Mouse (Mus musculus) left cerebral cortex, adult 2 months (tissue): ENCODE measurements around the gene Atp1a3. TPM values are rescaled to one million over a fixed set of nuclear protein-coding genes. Genes with fewer than 3 reads are reported as not detected.

ENCODE experiments used
- DNase-seq, 2 experiments: peaks; one replicate each; pipeline ENCODE4 v3.0.0; 2021 to 2022; ENCODE audit warnings: low spot score in 2 of 2, mixed read lengths in 1 of 2; ENCODE audit errors: extremely low spot score in 1 of 2
- H3K27ac ChIP-seq: fragments of 200-600 bp; 2 replicates; pipeline ENCODE4 v1.8.1; 2022
- H3K4me3 ChIP-seq: fragments of 200-600 bp; 2 replicates; pipeline ENCODE4 v1.8.1; 2022
- CTCF ChIP-seq: fragments of 200-600 bp; IDR thresholded peaks from 2 replicates; pipeline ENCODE4 v1.8.1; 2022; ENCODE audit warnings: antibody characterized with exemption, mild to moderate bottlenecking, moderate library complexity
- intact Hi-C: fragments of 180-260 bp; cut with DNase I; formaldehyde crosslinking; loops from one replicate; pipeline ENCODE4 v1.15.1; 2025
- total RNA-seq, 2 experiments: library from RNA; stranded (reverse); gene quantifications; 2 replicates each; pipeline ENCODE4 v1.2.3; 2021

The Atp1a3 gene
- total RNA-seq, 2 experiments from 2014 or later: 1,970 to 2,141 TPM

DNA sequence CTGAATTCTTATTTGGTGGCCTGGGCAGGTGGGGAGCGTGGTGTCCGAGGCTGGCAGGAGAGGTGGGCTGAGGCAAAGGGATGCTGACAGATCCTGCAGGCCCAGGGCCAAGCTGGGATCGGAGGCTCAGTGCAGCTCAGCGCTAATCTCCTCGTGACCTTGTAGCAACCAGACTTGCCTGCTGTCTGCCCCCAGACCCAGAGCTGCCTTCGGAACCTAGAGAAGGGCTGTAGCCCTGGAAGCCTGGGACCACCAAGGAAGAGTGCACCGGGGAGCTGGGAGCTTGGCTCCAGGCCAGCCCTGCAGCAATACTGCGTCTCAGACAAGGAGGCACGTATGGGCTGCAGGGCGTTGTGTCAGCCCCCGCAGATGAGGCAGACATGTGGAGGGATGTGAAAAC, 2.5 kb downstream of the Atp1a3 start:
- DNase-seq: no peak
- intact Hi-C loops: no loop called here
- peak overlapping the region; percentile 86 for H3K4me3 ChIP-seq
- H3K27ac ChIP-seq: peak overlapping the region; percentile 81
- TF ChIP-seq CTCF: no peak

DNA sequence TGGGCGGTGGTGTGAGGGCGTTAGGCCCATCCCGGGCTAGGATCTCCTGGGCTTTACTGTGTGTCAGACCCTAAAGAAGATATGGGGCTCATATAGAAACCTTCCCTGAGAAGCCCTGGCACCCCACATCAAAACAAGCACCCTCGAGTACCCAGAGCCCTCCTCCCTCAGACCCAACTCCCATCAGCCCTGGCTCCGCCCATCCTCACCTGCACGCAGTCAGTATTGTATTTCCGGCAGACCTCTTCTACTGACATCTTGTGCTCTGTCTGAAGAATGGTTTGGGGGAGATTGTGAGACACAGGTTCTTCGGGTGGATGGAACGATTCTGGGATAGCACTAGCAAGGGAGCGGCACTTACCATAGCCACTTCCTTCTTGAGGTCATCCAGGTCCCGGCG, 5.0 kb downstream of the Atp1a3 start:
- Histone ChIP-seq H3K4me3 (peak overlapping the region; percentile 23), H3K27ac (no peak overlapping the region)
- intact Hi-C loops: no loop called here
- DNase-seq: no peak
- TF ChIP-seq CTCF: no peak

DNA sequence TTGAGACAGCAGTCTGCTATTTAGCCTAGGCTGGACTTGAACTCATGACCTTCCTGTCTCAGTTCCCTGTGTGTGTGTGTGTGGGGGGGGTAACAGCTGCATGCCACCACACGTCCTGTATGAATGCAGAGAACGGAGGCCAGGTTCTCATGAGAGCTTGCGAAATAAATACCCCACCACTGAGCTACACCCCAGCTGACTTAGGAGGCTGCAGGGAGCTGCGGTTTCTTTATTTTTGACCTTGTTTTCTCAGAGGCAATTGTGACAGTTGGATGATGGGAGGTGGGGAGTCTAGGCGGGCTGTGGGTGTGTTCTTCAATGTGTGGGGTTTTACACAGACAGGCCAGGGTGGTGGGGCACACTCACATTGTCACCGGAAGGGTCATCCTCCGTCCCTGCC, 5.5 kb downstream of the Atp1a3 start:
- no peak overlapping the region for H3K27ac ChIP-seq
- intact Hi-C loops: no loop called here
- no peak for TF ChIP-seq CTCF
- no peak overlapping the region for H3K4me3 ChIP-seq
- DNase-seq: no peak

DNA sequence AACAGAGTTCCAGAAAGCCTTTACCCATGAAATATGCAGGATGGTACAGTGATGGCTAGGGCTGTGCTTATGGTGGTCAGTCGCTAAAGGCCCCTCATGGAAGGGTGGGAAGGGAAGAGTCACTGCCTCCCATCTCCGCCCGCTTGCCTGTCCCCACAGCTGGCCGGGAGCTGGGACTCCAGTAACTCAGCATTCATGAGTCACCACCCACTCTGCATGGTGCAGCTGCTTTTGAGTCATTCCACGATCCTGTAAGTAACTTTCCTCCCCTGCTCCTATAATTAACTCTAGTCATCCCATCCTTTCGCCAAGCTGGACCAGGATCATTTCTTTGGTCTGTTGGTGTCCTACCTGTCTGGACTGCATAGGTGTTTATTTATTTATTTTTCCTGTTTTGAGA, 12.7 kb downstream of the Atp1a3 start:
- Histone ChIP-seq H3K27ac (peak overlapping the region; percentile 45; the same call in 1 of the 2 replicates), H3K4me3 (no peak overlapping the region)
- intact Hi-C loops: loop anchor here (2.0 kb wide), 1 partner anchor 14 kb away; no protein-coding TSS in a partner anchor
- TF ChIP-seq CTCF: no peak
- DNase-seq: no peak

DNA sequence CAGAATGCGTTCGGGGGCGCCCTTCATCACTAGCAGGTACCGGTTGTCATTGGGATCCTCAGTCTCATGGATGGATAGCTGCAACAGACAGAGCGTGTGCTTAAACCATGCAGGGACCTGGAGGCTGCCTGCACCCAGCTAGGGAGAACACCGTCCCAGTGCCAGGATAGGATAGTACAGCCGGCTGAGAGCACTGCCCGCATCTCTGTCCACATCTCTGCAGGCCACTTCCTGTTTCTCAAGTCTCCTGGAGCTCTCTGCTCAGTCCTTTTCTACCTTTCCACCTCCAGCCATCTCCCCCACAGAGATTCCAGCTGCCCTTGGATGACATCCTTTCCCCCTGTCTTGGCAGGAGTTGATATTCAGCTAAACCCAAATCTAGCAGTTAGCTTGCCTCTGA, 15.3 kb downstream of the Atp1a3 start:
- intact Hi-C loops: no loop called here
- Histone ChIP-seq H3K27ac (no peak overlapping the region), H3K4me3 (no peak overlapping the region)
- DNase-seq: no peak
- TF ChIP-seq CTCF: no peak

DNA sequence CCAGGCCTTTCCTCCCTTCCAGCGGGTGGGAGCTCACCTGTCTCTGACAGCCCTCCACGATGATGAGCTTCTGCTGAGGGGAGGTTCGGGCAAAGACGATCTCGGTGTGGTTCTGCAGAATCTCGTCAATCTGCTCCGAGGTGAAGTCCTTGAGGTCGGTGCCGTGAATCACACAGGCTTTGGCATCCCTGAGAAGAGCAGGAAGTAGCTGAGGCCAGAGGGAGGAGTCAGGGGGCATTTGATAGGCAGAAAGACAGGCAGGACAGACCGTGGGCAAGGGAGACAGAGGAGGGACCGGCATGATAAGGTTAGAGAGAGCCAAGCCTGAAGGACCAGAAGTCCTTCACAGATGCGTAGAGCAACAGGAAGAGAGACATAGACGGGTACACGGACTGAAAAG, 17.8 kb downstream of the Atp1a3 start:
- intact Hi-C loops: no loop called here
- H3K4me3 ChIP-seq: no peak overlapping the region
- DNase-seq: no peak
- TF ChIP-seq CTCF: no peak
- no peak overlapping the region for H3K27ac ChIP-seq

DNA sequence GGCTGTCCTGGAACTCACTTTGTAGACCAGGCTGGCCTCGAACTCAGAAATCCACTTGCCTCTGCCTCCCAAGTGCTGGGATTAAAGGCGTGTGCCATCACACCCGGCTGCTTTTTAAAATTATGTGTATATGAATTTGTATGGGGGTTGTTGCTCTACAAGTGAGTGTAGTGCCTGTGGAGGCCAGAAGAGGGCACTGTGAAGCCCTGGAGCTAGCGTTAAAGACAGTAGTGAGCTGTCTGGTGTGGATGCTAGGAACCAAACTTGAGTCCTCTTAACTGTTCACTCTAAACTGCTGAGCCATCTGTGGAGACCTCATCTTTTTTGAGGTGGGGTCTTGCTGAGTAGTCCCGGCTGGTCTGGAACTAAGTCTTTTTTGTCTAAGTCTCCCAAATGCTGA, 20.0 kb downstream of the Atp1a3 start:
- no peak for DNase-seq

DNA sequence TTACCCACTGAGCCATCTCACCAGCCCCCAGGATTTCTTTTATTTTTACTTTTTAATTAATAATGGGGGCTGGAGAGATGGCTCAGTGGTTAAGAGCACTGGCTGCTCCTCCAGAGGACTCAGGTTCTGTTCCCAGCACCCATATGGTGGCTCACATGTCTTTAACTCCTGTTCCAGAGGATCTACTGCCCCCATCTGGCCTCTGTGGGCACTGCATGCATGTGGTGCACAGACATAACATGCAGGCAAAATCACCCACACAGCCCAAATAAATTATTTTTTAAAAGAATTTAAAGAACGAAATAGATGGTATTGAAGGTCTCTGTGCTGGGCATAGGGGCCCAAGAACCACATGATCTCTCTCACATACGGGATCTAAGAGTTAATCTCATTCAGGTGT, 21.5 kb downstream of the Atp1a3 start:
- intact Hi-C loops: no loop called here
- Histone ChIP-seq H3K27ac (no peak overlapping the region), H3K4me3 (no peak overlapping the region)
- no peak for DNase-seq
- TF ChIP-seq CTCF: peak; percentile 50

More for the DNA sequence above, 20.0 kb downstream of the Atp1a3 start:
- peak; percentile 57 for TF ChIP-seq CTCF
- H3K27ac ChIP-seq: no peak overlapping the region
- intact Hi-C loops: no loop called here
- no peak overlapping the region for H3K4me3 ChIP-seq

DNA sequence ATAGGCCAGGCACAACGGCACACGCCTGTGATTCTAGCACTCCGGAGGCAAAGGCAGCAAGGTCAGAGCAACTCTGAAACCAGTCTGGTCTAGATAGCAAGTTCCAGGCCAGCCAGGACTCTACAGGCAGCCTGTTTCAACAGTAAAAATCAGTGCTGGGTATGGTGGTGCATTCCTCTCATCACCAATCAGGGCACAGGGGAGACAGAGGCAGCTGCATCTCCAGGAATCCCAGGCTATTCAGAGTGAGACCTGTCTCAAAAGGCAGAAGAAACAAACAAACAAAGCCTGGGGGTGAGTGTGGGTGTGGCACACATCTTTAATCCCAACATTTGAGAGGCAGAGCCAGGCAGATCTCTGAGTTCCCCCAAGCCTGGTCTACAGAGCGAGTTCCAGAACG, 22.4 kb downstream of the Atp1a3 start:
- no peak overlapping the region for H3K27ac ChIP-seq
- DNase-seq: no peak
- intact Hi-C loops: no loop called here
- H3K4me3 ChIP-seq: no peak overlapping the region
- no peak for TF ChIP-seq CTCF

DNA sequence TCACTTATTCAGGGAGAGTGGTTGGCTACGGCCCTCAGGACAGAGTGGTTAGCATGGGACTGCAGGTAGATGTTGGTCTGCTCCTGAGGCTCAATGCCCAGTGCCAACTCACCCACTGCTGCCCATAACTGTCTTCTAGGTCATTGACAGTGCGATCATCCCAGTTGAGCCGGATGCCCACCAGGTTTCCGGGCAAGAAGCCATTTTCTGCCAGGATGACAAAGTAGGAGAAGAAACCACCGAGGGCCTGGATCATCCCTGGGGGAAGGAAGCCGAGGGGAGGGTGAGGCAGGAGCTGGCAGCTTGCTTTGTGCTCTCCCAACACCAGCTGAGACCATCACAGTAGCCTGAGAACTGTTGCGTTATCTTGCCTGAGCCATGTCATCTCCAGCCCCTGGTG, 25.3 kb downstream of the Atp1a3 start:
- DNase-seq: no peak

DNA sequence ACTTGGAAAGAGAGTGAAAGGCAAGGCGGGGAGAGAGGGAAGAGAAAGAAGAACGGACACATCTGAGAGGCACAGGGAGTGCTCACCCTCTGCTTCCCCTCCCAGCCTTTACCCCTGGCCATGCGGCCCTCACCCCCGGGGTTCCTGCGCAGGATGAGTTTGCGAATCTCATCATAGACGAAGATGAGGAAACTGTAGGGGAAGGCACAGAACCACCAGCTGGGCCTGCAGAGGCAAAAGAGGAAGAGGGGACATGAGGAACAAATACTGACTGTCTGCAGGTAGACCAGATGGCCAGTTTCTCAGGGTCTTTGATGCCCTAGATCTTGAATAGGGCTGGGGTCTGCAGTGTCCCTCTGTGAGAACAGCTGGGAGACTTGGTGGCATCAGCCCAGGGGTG, 27.0 kb downstream of the Atp1a3 start:
- H3K27ac ChIP-seq: peak overlapping the region; percentile 40; the same call in 1 of the 2 replicates
- intact Hi-C loops: loop anchor here (2.0 kb wide), 1 partner anchor 14 kb away; no protein-coding TSS in a partner anchor
- H3K4me3 ChIP-seq: no peak overlapping the region
- DNase-seq: no peak
- no peak for TF ChIP-seq CTCF

More for the DNA sequence above, 25.3 kb downstream of the Atp1a3 start:
- Histone ChIP-seq H3K27ac (no peak overlapping the region; the same call in 1 of the 2 replicates), H3K4me3 (no peak overlapping the region)
- intact Hi-C loops: no loop called here
- no peak for TF ChIP-seq CTCF

DNA sequence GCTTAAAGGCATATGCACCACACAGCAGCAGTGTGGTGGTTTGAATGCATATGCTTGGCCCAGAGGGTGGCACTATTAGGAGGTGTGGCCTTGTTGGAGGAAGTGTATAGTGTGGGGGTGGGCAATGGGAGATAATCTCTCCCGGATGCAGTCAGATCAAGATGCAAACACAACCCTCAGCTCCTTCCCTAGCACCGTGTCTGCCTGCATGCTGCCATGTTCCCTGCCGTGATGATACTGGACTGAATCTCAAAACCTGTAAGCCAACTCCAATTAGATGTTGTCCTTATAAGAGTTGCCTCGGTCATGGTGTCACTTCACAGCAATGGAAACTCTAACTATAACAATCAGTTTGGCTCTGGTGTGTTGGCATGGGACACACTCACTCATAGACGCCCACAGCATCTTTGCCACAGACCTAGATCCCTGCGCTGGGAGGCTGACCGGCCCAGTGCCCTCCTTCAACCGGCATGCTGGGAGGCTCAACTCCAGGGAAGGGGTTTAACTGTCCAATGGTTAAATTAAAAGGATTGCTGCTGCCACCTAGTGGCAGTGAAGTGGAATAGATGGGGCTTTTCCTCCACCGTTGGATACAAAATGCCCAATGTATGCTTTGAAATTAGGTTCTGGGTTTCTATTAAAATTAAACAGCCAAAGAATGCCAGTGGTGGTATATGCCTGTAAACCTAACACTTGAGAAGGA, 30.7 kb downstream of the Atp1a3 start:
- intact Hi-C loops: loop anchor here (5.0 kb wide), 1 partner anchor 262 kb away; the partner anchor contains the start of gene Gsk3a
- Histone ChIP-seq H3K27ac (no peak overlapping the region), H3K4me3 (no peak overlapping the region)
- DNase-seq: no peak
- peak; percentile 90 for TF ChIP-seq CTCF

DNA sequence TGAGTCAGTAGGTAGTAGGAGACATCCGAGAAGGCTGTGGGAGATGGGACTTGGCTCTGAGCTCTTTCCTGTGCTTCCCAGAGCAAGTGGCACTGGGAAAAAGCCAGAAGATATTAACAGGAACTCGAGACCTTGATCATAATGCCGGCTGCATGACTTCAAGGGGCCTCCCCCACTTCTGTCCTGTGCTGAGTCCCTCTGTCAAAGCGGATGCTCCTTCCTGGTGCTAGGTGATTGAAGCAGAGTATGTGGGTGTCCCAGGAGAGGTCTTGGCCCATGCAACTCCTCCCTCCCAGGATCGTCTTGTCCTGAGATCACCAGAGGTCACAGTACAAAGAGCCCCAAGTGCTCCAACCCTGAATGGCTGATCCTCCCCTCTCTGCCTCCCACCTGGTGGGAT, 31.9 kb downstream of the Atp1a3 start:
- DNase-seq: no peak
- TF ChIP-seq CTCF: no peak
- intact Hi-C loops: loop anchor here (5.0 kb wide), 1 partner anchor 263 kb away; the partner anchor contains the start of gene Gsk3a

More for the DNA sequence above, 31.9 kb downstream of the Atp1a3 start:
- H3K27ac ChIP-seq: no peak overlapping the region
- no peak overlapping the region for H3K4me3 ChIP-seq
